Mouse (Mus musculus) hindbrain, postnatal 0 days (tissue): Measurements from ENCODE around the gene Nr5a1. TPM values are rescaled to one million over a fixed set of nuclear protein-coding genes. Genes with fewer than 3 reads are reported as not detected.

Experiments used
- ATAC-seq: fragments of 200-750 bp; cut with Nextera tagmentation; 2 replicates; pipeline ENCODE4 v1.8.0; 2017; ENCODE audit warnings: mild to moderate bottlenecking, moderate TSS enrichment, moderate library complexity
- DNase-seq: peaks from one replicate; pipeline ENCODE4 v3.0.0-alpha.2; 2015; ENCODE audit warnings: low spot score
- H3K27ac ChIP-seq: fragments of 300-500 bp; sonication (generic); 2 replicates; pipeline ENCODE4 v1.5.1; 2014; ENCODE audit warnings: mild to moderate bottlenecking
- H3K27me3 ChIP-seq: fragments of 300-500 bp; sonication (generic); 2 replicates; pipeline ENCODE4 v1.6.1; 2014; ENCODE audit warnings: low read length, mixed read lengths; ENCODE audit not compliant: insufficient read depth
- H3K36me3 ChIP-seq: fragments of 300-500 bp; sonication (generic); 2 replicates; pipeline ENCODE4 v1.6.1; 2014; ENCODE audit warnings: low read length, mixed read lengths; ENCODE audit not compliant: insufficient read depth
- H3K4me1 ChIP-seq: fragments of 300-500 bp; sonication (generic); 2 replicates; pipeline ENCODE4 v1.6.1; 2014; ENCODE audit warnings: antibody characterized with exemption, low read length, mixed read lengths; ENCODE audit not compliant: insufficient read depth
- H3K4me2 ChIP-seq: fragments of 300-500 bp; sonication (generic); 2 replicates; pipeline ENCODE4 v1.6.1; 2014; ENCODE audit warnings: low read depth, mild to moderate bottlenecking, low read length, moderate library complexity, mixed read lengths
- H3K4me3 ChIP-seq: fragments of 300-500 bp; sonication (generic); 2 replicates; pipeline ENCODE4 v1.5.1; 2014; ENCODE audit warnings: low read length
- H3K9ac ChIP-seq: fragments of 300-500 bp; sonication (generic); replicated peaks from 2 replicates; pipeline ENCODE4 v1.6.1; 2014; ENCODE audit warnings: mild to moderate bottlenecking, low read length, moderate library complexity, mixed read lengths
- H3K9me3 ChIP-seq: fragments of 300-500 bp; sonication (generic); 2 replicates; pipeline ENCODE4 v1.6.1; 2016; ENCODE audit warnings: low read length, mixed read lengths
- CTCF ChIP-seq: IDR thresholded peaks from 2 replicates; pipeline ENCODE4 v1.5.1; 2016; ENCODE audit warnings: antibody characterized with exemption, control low read depth, low read depth
- WGBS: fragments of 180-500 bp; shearing (Covaris S2); extraction: QIAGEN DNeasy Blood & Tissue Kit; methylation state at CpG from one replicate; pipeline ENCODE4 v1.1.7; 2014; 5-methylcytosine and 5-hydroxymethylcytosine counted together
- polyA plus RNA-seq: library from polyadenylated mRNA; unstranded; fragments of >200 nt; fragmentation: Nextera tagmentation; extraction: Ambion mirVana; gene quantifications from 2 replicates; pipeline ENCODE4 v1.2.1, GENCODE M21; 2015
- total RNA-seq: library from RNA; depleted of rRNA; stranded (reverse); fragments of >200 nt; gene quantifications from 2 replicates; pipeline ENCODE4 v1.2.3, GENCODE M21; 2014; rRNA removed

Gene Nr5a1
- 0.05 TPM in 1 of 2 replicates, not detected in the other for total RNA-seq
- polyA plus RNA-seq, result 0.05 TPM in 1 of 2 replicates, not detected in the other

GRCm38 (mm10) chr2:38714324-38714723, at the start of gene Nr5a1:
Gene Nr5a1, minus strand, starts transcription at chr2:38714542.
- Histone ChIP-seq H3K36me3 (no peaks in the 10 kb centered on the region), H3K9me3 (no peaks in the 10 kb centered on the region), H3K4me2 (no peak within 1 kb of the TSS), H3K27ac (no peak within 1 kb of the TSS), H3K9ac (no peak within 1 kb of the TSS), H3K27me3 (peaks cover 18% of the 10 kb centered on the region), H3K4me1 (no peaks in the 10 kb centered on the region; the same call in 1 of the 2 replicates), H3K4me3 (no peak within 1 kb of the TSS)
- DNase-seq (no peak), ATAC-seq (no peak)
- TF ChIP-seq CTCF, result no peak
- WGBS, result 88% methylated on average over 13 of the region's 13 CpGs

GRCm38 (mm10) chr2:38739847-38740246, 25.5 kb upstream of the Nr5a1 start:
- DNase-seq, result no peak
- WGBS, result 84% methylated on average over 3 of the region's 3 CpGs
- Histone ChIP-seq H3K36me3 (0 out of 2 replicates have a peak, but pooled peaks cover 7% of the 10 kb centered on the region), H3K27me3 (no peaks in the 10 kb centered on the region), H3K9me3 (no peaks in the 10 kb centered on the region), H3K4me2 (no peak overlapping the region), H3K9ac (no peak overlapping the region), H3K4me1 (no peaks in the 10 kb centered on the region), H3K27ac (no peak overlapping the region), H3K4me3 (no peak overlapping the region)
- no peak for TF ChIP-seq CTCF
- peak; percentile 43 for ATAC-seq

GRCm38 (mm10) chr2:38739410-38739809, 25.1 kb upstream of the Nr5a1 start:
- no peak overlapping the region for H3K27ac ChIP-seq
- peak; percentile 79 for ATAC-seq
- no peaks in the 10 kb centered on the region for H3K9me3 ChIP-seq
- H3K36me3 ChIP-seq, result 0 out of 2 replicates have a peak, but pooled peaks cover 7% of the 10 kb centered on the region
- H3K27me3 ChIP-seq, result no peaks in the 10 kb centered on the region
- DNase-seq, result peak; percentile 90
- TF ChIP-seq CTCF, result peak; percentile 95
- no peak overlapping the region for H3K4me2 ChIP-seq
- no peak overlapping the region for H3K4me3 ChIP-seq
- no peak overlapping the region for H3K9ac ChIP-seq
- 18% methylated on average over 7 of the region's 7 CpGs for WGBS
- no peaks in the 10 kb centered on the region for H3K4me1 ChIP-seq

- 0 out of 2 replicates have a peak, but pooled peaks have one; percentile 34 for ATAC-seq
Observed at GRCm38 (mm10) chr2:38738601-38739301, 24.4 kb upstream of the Nr5a1 start.

GRCm38 (mm10) chr2:38735740-38736139, 21.4 kb upstream of the Nr5a1 start:
- Histone ChIP-seq H3K9me3 (no peaks in the 10 kb centered on the region), H3K36me3 (no peaks in the 10 kb centered on the region), H3K4me2 (no peak overlapping the region), H3K9ac (no peak overlapping the region), H3K27ac (no peak overlapping the region), H3K4me1 (no peaks in the 10 kb centered on the region), H3K4me3 (no peak overlapping the region), H3K27me3 (no peaks in the 10 kb centered on the region)
- no peak for TF ChIP-seq CTCF
- no peak for ATAC-seq
- DNase-seq, result no peak

More at GRCm38 (mm10) chr2:38738601-38739301, 24.4 kb upstream of the Nr5a1 start:
- no peaks in the 10 kb centered on the region for H3K27me3 ChIP-seq
- H3K36me3 ChIP-seq, result 0 out of 2 replicates have a peak, but pooled peaks cover 7% of the 10 kb centered on the region
- no peak for DNase-seq
- WGBS, result 79% methylated on average over 14 of the region's 14 CpGs
- no peak for TF ChIP-seq CTCF
- no peaks in the 10 kb centered on the region for H3K4me1 ChIP-seq
- no peak overlapping the region for H3K9ac ChIP-seq
- H3K9me3 ChIP-seq, result no peaks in the 10 kb centered on the region
- no peak overlapping the region for H3K4me2 ChIP-seq
- H3K4me3 ChIP-seq, result no peak overlapping the region
- no peak overlapping the region for H3K27ac ChIP-seq

GRCm38 (mm10) chr2:38734721-38735120, 20.4 kb upstream of the Nr5a1 start:
- Histone ChIP-seq H3K4me2 (no peak overlapping the region), H3K9me3 (no peaks in the 10 kb centered on the region), H3K36me3 (no peaks in the 10 kb centered on the region), H3K9ac (no peak overlapping the region), H3K4me1 (no peaks in the 10 kb centered on the region), H3K27ac (no peak overlapping the region), H3K27me3 (no peaks in the 10 kb centered on the region), H3K4me3 (no peak overlapping the region)
- 56% methylated on average over 5 of the region's 5 CpGs for WGBS
- DNase-seq, result peak; percentile 25
- no peak for ATAC-seq
- TF ChIP-seq CTCF, result no peak

GRCm38 (mm10) chr2:38730331-38730827, 16.0 kb upstream of the Nr5a1 start:
- no peak overlapping the region for H3K4me2 ChIP-seq
- no peak for TF ChIP-seq CTCF
- H3K36me3 ChIP-seq, result no peaks in the 10 kb centered on the region
- no peak overlapping the region for H3K27ac ChIP-seq
- no peak overlapping the region for H3K4me3 ChIP-seq
- H3K9me3 ChIP-seq, result no peaks in the 10 kb centered on the region
- H3K4me1 ChIP-seq, result no peaks in the 10 kb centered on the region
- ATAC-seq, result no peak
- 85% methylated on average over 6 of the region's 6 CpGs for WGBS
- no peak for DNase-seq
- H3K9ac ChIP-seq, result no peak overlapping the region
- H3K27me3 ChIP-seq, result no peaks in the 10 kb centered on the region
